Mouse (Mus musculus): ENCODE results near the gene Tmprss6.

Gene Tmprss6

GRCm38 (mm10) chr15:78481448-78482000 lies 13.1 kb upstream of the Tmprss6 start:
- DNase-seq = no peak

GRCm38 (mm10) chr15:78480991-78481390 lies 12.6 kb upstream of the Tmprss6 start:
- no peak for DNase-seq

- no peak for DNase-seq
Measured at GRCm38 (mm10) chr15:78480111-78480510, 11.7 kb upstream of the Tmprss6 start.

- DNase-seq = no peak
Measured at GRCm38 (mm10) chr15:78479470-78479869, 11.0 kb upstream of the Tmprss6 start.

- no peak for DNase-seq
Measured at GRCm38 (mm10) chr15:78478073-78478472, 9.6 kb upstream of the Tmprss6 start.

- DNase-seq = no peak
Measured at GRCm38 (mm10) chr15:78476878-78477277, 8.4 kb upstream of the Tmprss6 start.

- DNase-seq = no peak
Measured at GRCm38 (mm10) chr15:78475604-78476031, 7.2 kb upstream of the Tmprss6 start.

- no peak for DNase-seq
Measured at GRCm38 (mm10) chr15:78473442-78473841, 5.0 kb upstream of the Tmprss6 start.

GRCm38 (mm10) chr15:78471902-78472301 lies 3.5 kb upstream of the Tmprss6 start:
- DNase-seq = no peak

GRCm38 (mm10) chr15:78470495-78471276 lies 2.3 kb upstream of the Tmprss6 start:
- no peak for DNase-seq

- no peak for DNase-seq
Measured at GRCm38 (mm10) chr15:78467570-78467969, 864 bp downstream of the Tmprss6 start.

GRCm38 (mm10) chr15:78466809-78467208 lies 1.6 kb downstream of the Tmprss6 start:
- DNase-seq = no peak

- no peak for DNase-seq
Measured at GRCm38 (mm10) chr15:78462981-78463380, 5.5 kb downstream of the Tmprss6 start.

- no peak for DNase-seq
Measured at GRCm38 (mm10) chr15:78457193-78457592, 11.2 kb downstream of the Tmprss6 start.

- no peak for DNase-seq
Measured at GRCm38 (mm10) chr15:78456051-78456450, 12.4 kb downstream of the Tmprss6 start.

- DNase-seq = no peak
Measured at GRCm38 (mm10) chr15:78455168-78455567, 13.3 kb downstream of the Tmprss6 start.

GRCm38 (mm10) chr15:78452929-78453328 lies 15.5 kb downstream of the Tmprss6 start:
- DNase-seq = no peak

GRCm38 (mm10) chr15:78451201-78451600 lies 17.2 kb downstream of the Tmprss6 start:
- no peak for DNase-seq

GRCm38 (mm10) chr15:78450419-78450768 lies 18.0 kb downstream of the Tmprss6 start:
- no peak for DNase-seq

- DNase-seq = no peak
Measured at GRCm38 (mm10) chr15:78449694-78450418, 18.6 kb downstream of the Tmprss6 start.

GRCm38 (mm10) chr15:78449131-78449530 lies 19.3 kb downstream of the Tmprss6 start:
- DNase-seq = no peak

GRCm38 (mm10) chr15:78447746-78448535 lies 20.5 kb downstream of the Tmprss6 start:
- peak; percentile 89 to 96 for DNase-seq

- no peak for DNase-seq
Measured at GRCm38 (mm10) chr15:78447121-78447520, 21.3 kb downstream of the Tmprss6 start.

Data from kidney, adult 8-10 months (tissue).